Mouse (Mus musculus) embryonic fibroblast, embryonic 13.5 days (primary cell): ENCODE results near the gene Exosc10.

Source experiments
- CTCF ChIP-seq: IDR thresholded peaks from 2 replicates; pipeline ENCODE4 v1.5.1; 2011; ENCODE audit warnings: mild to moderate bottlenecking, control low read depth, low read length, moderate library complexity, borderline replicate concordance; ENCODE audit not compliant: insufficient read depth
- POLR2A ChIP-seq: IDR thresholded peaks from 2 replicates; pipeline ENCODE4 v1.6.1; 2011; ENCODE audit warnings: low read depth, mild to moderate bottlenecking, control low read depth, low read length, moderate library complexity

- TF ChIP-seq CTCF, result no peak
- no peak for TF ChIP-seq POLR2A
These were observed 27.9 kb upstream of the Exosc10 start for GRCm38 (mm10) chr4:148530351-148530750.
